Mouse (Mus musculus): ENCODE measurements around the gene Olfr870. TPM values are rescaled to one million over a fixed set of nuclear protein-coding genes. Genes with fewer than 3 reads are reported as not detected.
"Not testable (repeated sequence)": the region's sequence is repeated elsewhere in the genome, so short reads cannot be mapped to it uniquely, and the experiment has no call there.

Olfr870 gene
- not detected for total RNA-seq (2021)
- long read RNA-seq, experiment 1 = 0 reads
- long read RNA-seq, experiment 2 = 0 reads

GRCm38 (mm10) chr9:20173957-20174356, at the start of gene Olfr870:
TSS of gene Olfr870 (minus strand) at chr9:20174057.
- no peak for DNase-seq

GRCm38 (mm10) chr9:20211907-20212306, 38.0 kb upstream of the Olfr870 start, which contains the start of gene Olfr871:
TSS of gene Olfr871 (plus strand) at chr9:20212207.
- DNase-seq = no peak

GRCm38 (mm10) chr9:20211477-20211876, 37.6 kb upstream of the Olfr870 start:
- DNase-seq = no peak

GRCm38 (mm10) chr9:20210812-20211211, 37.0 kb upstream of the Olfr870 start:
- no peak for DNase-seq

GRCm38 (mm10) chr9:20203413-20203984, 29.6 kb upstream of the Olfr870 start:
- not testable (repeated sequence) for DNase-seq

- DNase-seq = no peak
Observed at GRCm38 (mm10) chr9:20202131-20202530, 28.3 kb upstream of the Olfr870 start.

- DNase-seq = no peak
Observed at GRCm38 (mm10) chr9:20179463-20179862, 5.6 kb upstream of the Olfr870 start.

- no peak for DNase-seq
Observed at GRCm38 (mm10) chr9:20149706-20150105, 24.2 kb downstream of the Olfr870 start.

- no peak for DNase-seq
Observed at GRCm38 (mm10) chr9:20128709-20129108, 45.1 kb downstream of the Olfr870 start, which contains the start of gene Olfr869. TSS of gene Olfr869 (plus strand) at chr9:20129009.

Other genes with a start within 250 kb of the Olfr870 start
- gene Olfr866, start 146.0 kb downstream of the Olfr870 start, total RNA-seq (2021) = not detected
- gene Olfr867, start 116.5 kb downstream of the Olfr870 start, total RNA-seq (2021) = not detected
- not detected for gene Olfr868, start 75.4 kb downstream of the Olfr870 start, total RNA-seq (2021)
- gene Olfr869, start 45.0 kb downstream of the Olfr870 start, total RNA-seq (2021) = not detected
- not detected for gene Olfr871, start 38.1 kb upstream of the Olfr870 start, total RNA-seq (2021)
- gene Olfr872, start 63.1 kb upstream of the Olfr870 start, total RNA-seq (2021) = not detected
- not detected for gene Olfr39, start 108.3 kb upstream of the Olfr870 start, total RNA-seq (2021)
- gene Olfr873, start 124.5 kb upstream of the Olfr870 start, total RNA-seq (2021) = not detected
- not detected for gene Olfr18, start 162.0 kb upstream of the Olfr870 start, total RNA-seq (2021)
- 1 to 10 TPM; 5.9 to 8.6 TPM for gene Zfp560, start 211.1 kb upstream of the Olfr870 start, total RNA-seq (2021)

All from adrenal gland, postnatal 36 days (tissue).